Comparison of ENCODE assay signal across 9 mouse cellular contexts in the genomic region with DNA sequence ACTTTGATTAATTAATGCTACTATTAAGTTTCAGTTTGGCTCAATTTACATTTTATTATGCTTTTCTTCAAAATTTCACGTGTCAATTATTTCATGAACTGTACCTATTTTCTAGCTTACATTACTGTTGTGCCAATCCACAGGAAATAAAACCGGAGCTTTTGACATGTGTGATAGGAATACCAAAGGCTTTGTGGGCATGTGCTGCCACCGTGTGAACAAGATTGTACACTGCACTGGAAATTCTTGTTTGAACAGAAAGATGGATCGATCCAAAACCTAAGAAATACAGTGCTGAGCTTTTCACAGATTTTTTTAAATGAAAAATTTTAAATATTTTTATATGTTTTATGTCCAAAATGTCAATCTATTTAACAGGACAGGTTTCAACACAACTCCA.
DNase-seq lines count a peak whose midpoint lies in the region; ATAC-seq and TF ChIP-seq lines count a peak whose summit lies in the region.
"Had no signal": no experiment of that assay in that cellular context is flagged by ENCODE, and none has a peak within 500 bp of the region (broad histone marks: within the 10 kb centered on the region; RNA-seq: fewer than 3 reads in every experiment).

No protein-coding gene starts in this region.

- H3K4me1 ChIP-seq in liver, adult 2 months (ENCODE audit: control insufficient read depth, insufficient read depth, low read length), result no peaks in the 10 kb centered on the region; the same call in 1 of the 2 replicates
- no peaks in the 10 kb centered on the region for H3K4me1 ChIP-seq in liver, embryonic 11.5 days (replicated peaks; ENCODE audit: control insufficient read depth, insufficient read depth, low read length)
- no peaks in the 10 kb centered on the region for H3K4me1 ChIP-seq in embryonic facial prominence, embryonic 14.5 days (ENCODE audit: control insufficient read depth, insufficient read depth, low read length)
- H3K4me1 ChIP-seq in neural tube, embryonic 14.5 days (ENCODE audit: control insufficient read depth, insufficient read depth, low read length), result no peaks in the 10 kb centered on the region
- no peaks in the 10 kb centered on the region for H3K4me1 ChIP-seq in intestine, embryonic 16.5 days (ENCODE audit: control insufficient read depth, insufficient read depth, low read length)

- H3K4me2 ChIP-seq in liver, embryonic 11.5 days, result no peak overlapping the region
- H3K4me2 ChIP-seq in embryonic facial prominence, embryonic 14.5 days (ENCODE audit: low read depth, low read length), result no peak overlapping the region
- H3K4me2 ChIP-seq in neural tube, embryonic 14.5 days (ENCODE audit: low read depth, low read length), result no peak overlapping the region
- H3K4me2 ChIP-seq in intestine, embryonic 16.5 days (ENCODE audit: low read depth, low read length), result no peak overlapping the region
- H3K4me2 ChIP-seq: neural tube, embryonic 13.5 days had no signal

- no peak for TF ChIP-seq POLR2A in liver, adult 2 months (IDR thresholded peaks at IDR 0.05; ENCODE audit: extremely low read depth, insufficient read depth, low read length)

- no peaks in the 10 kb centered on the region for H3K27me3 ChIP-seq in liver, adult 2 months (ENCODE audit: control insufficient read depth, insufficient read depth, low read length)
- H3K27me3 ChIP-seq in liver, embryonic 11.5 days (replicated peaks; ENCODE audit: control insufficient read depth, insufficient read depth, low read length), result no peaks in the 10 kb centered on the region
- H3K27me3 ChIP-seq in embryonic facial prominence, embryonic 14.5 days (replicated peaks; ENCODE audit: control insufficient read depth, insufficient read depth, low read length), result no peaks in the 10 kb centered on the region
- H3K27me3 ChIP-seq in neural tube, embryonic 14.5 days (ENCODE audit: control insufficient read depth, insufficient read depth, low read length), result no peaks in the 10 kb centered on the region
- H3K27me3 ChIP-seq in intestine, embryonic 16.5 days (replicated peaks; ENCODE audit: control insufficient read depth, insufficient read depth, low read length), result no peaks in the 10 kb centered on the region
- H3K27me3 ChIP-seq: neural tube, embryonic 13.5 days had no signal

- no peak overlapping the region for H3K27ac ChIP-seq in liver, adult 2 months (replicated peaks; ENCODE audit: insufficient read depth, low read depth, low read length)
- H3K27ac ChIP-seq in liver, embryonic 11.5 days (ENCODE audit: low read depth, low read length), result no peak overlapping the region
- no peak overlapping the region for H3K27ac ChIP-seq in embryonic facial prominence, embryonic 14.5 days (replicated peaks; ENCODE audit: low read depth, low read length)
- no peak overlapping the region for H3K27ac ChIP-seq in neural tube, embryonic 14.5 days (ENCODE audit: low read depth, low read length)
- no peak overlapping the region for H3K27ac ChIP-seq in intestine, embryonic 16.5 days (ENCODE audit: low read length)
- H3K27ac ChIP-seq: neural tube, embryonic 13.5 days had no signal

- no peak overlapping the region for H3K9ac ChIP-seq in liver, adult 2 months (ENCODE audit: low read depth, low read length)
- no peak overlapping the region for H3K9ac ChIP-seq in liver, embryonic 11.5 days (ENCODE audit: low read depth, low read length)
- H3K9ac ChIP-seq in embryonic facial prominence, embryonic 14.5 days (ENCODE audit: low read depth, low read length), result no peak overlapping the region
- no peak overlapping the region for H3K9ac ChIP-seq in neural tube, embryonic 14.5 days (replicated peaks; ENCODE audit: low read depth, low read length)
- H3K9ac ChIP-seq in intestine, embryonic 16.5 days (ENCODE audit: low read depth, low read length), result no peak overlapping the region
- H3K9ac ChIP-seq: neural tube, embryonic 13.5 days had no signal

- H3K9me3 ChIP-seq in liver, embryonic 11.5 days (ENCODE audit: control insufficient read depth, low read length), result no peaks in the 10 kb centered on the region
- H3K9me3 ChIP-seq in embryonic facial prominence, embryonic 14.5 days (ENCODE audit: control insufficient read depth, low read length), result no peaks in the 10 kb centered on the region
- no peaks in the 10 kb centered on the region for H3K9me3 ChIP-seq in neural tube, embryonic 14.5 days (ENCODE audit: control insufficient read depth, low read length)
- H3K9me3 ChIP-seq in intestine, embryonic 16.5 days (ENCODE audit: control insufficient read depth, low read length), result no peaks in the 10 kb centered on the region
- H3K9me3 ChIP-seq: neural tube, embryonic 13.5 days had no signal

- no peak for TF ChIP-seq CTCF in liver, adult 2 months (IDR thresholded peaks at IDR 0.05; ENCODE audit: low read depth, low read length)

- no peak overlapping the region for H3K4me3 ChIP-seq in liver, adult 2 months (ENCODE audit: insufficient read depth, low read depth, low read length)
- no peak overlapping the region for H3K4me3 ChIP-seq in liver, embryonic 11.5 days (ENCODE audit: low read depth, low read length)
- H3K4me3 ChIP-seq in embryonic facial prominence, embryonic 14.5 days (ENCODE audit: low read depth, low read length), result no peak overlapping the region
- no peak overlapping the region for H3K4me3 ChIP-seq in neural tube, embryonic 14.5 days (ENCODE audit: low read depth, low read length)
- H3K4me3 ChIP-seq in intestine, embryonic 16.5 days (ENCODE audit: low read length), result no peak overlapping the region
- H3K4me3 ChIP-seq: neural tube, embryonic 13.5 days had no signal

- peak; percentile 39 for DNase-seq in liver, adult 2 months (ENCODE audit: extremely low read depth, low read depth, low spot score)
- DNase-seq in liver, embryonic 11.5 days (ENCODE audit: low spot score), result no peak
- peak; percentile 6 for DNase-seq in adrenal gland, postnatal 25 days
- peak; percentile 67 for DNase-seq in embryonic facial prominence, embryonic 14.5 days (ENCODE audit: low spot score)
- DNase-seq in kidney, postnatal 14 days, result peak; percentile 32
- DNase-seq in thymus, postnatal 0 days (ENCODE audit: low spot score), result no peak

- H3K79me2 ChIP-seq in liver, adult 2 months (ENCODE audit: control insufficient read depth, insufficient read depth, low read length), result no peaks in the 10 kb centered on the region

- ATAC-seq in liver, embryonic 11.5 days (replicated peaks; ENCODE audit: low FRiP score), result no peak
- no peak for ATAC-seq in embryonic facial prominence, embryonic 14.5 days (ENCODE audit: low read depth)
- ATAC-seq in neural tube, embryonic 14.5 days (ENCODE audit: low read depth), result peak; percentile 69; the same call in 1 of the 2 replicates
- no peak for ATAC-seq in intestine, embryonic 16.5 days

- no peaks in the 10 kb centered on the region for H3K36me3 ChIP-seq in liver, adult 2 months (ENCODE audit: control insufficient read depth, insufficient read depth, low read length)
- H3K36me3 ChIP-seq in liver, embryonic 11.5 days (ENCODE audit: control insufficient read depth, insufficient read depth, low read length), result no peaks in the 10 kb centered on the region
- H3K36me3 ChIP-seq in embryonic facial prominence, embryonic 14.5 days (ENCODE audit: control insufficient read depth, insufficient read depth, low read length), result no peaks in the 10 kb centered on the region
- no peaks in the 10 kb centered on the region for H3K36me3 ChIP-seq in neural tube, embryonic 14.5 days (ENCODE audit: control insufficient read depth, insufficient read depth, low read length)
- no peaks in the 10 kb centered on the region for H3K36me3 ChIP-seq in intestine, embryonic 16.5 days (ENCODE audit: control insufficient read depth, insufficient read depth, low read length)
- H3K36me3 ChIP-seq: neural tube, embryonic 13.5 days had no signal

- 9% methylated on average over 4 of the region's 4 CpGs for WGBS in liver, adult 2 months
- 25% methylated on average over 4 of the region's 4 CpGs for WGBS in liver, embryonic 11.5 days
- 14% methylated on average over 4 of the region's 4 CpGs for WGBS in embryonic facial prominence, embryonic 14.5 days
- WGBS in neural tube, embryonic 14.5 days, result 23% methylated on average over 4 of the region's 4 CpGs
- WGBS in intestine, embryonic 16.5 days, result 23% methylated on average over 4 of the region's 4 CpGs

Comparison
In these comparisons a context has a peak if more than half of its experiments do, and no peak if none do; other contexts are left out.
1. DNase-seq: peak in liver, adult 2 months (single experiment), adrenal gland, postnatal 25 days (single experiment), embryonic facial prominence, embryonic 14.5 days (single experiment) and kidney, postnatal 14 days (single experiment); none in liver, embryonic 11.5 days (single experiment) and thymus, postnatal 0 days (single experiment).